Mouse (Mus musculus): ENCODE measurements around the gene Lgi1. TPM values are rescaled to one million over a fixed set of nuclear protein-coding genes. Genes with fewer than 3 reads are reported as not detected.

Gene Lgi1
- polyA plus RNA-seq, 1 experiment from 2014 or later: 0.40 TPM

GRCm38 (mm10) chr19:38236526-38236925, 27.8 kb upstream of the Lgi1 start:
- no peak overlapping the region for H3K9ac ChIP-seq (ENCODE audit: low read length)
- H3K4me3 ChIP-seq (ENCODE audit: low read depth, low read length): no peak overlapping the region
- H3K4me2 ChIP-seq (ENCODE audit: low read depth): no peak overlapping the region
- 69% methylated on average over 5 of the region's 5 CpGs for WGBS
- no peak overlapping the region for H3K27ac ChIP-seq (ENCODE audit: low read depth, low read length)
- H3K9me3 ChIP-seq (ENCODE audit: control insufficient read depth, low read length): no peaks in the 10 kb centered on the region
- no peak for DNase-seq (ENCODE audit: low spot score)
- ATAC-seq (ENCODE audit: insufficient read depth, low FRiP score, low TSS enrichment): no peak
- H3K36me3 ChIP-seq (ENCODE audit: control insufficient read depth, insufficient read depth, low read length): no peaks in the 10 kb centered on the region
- no peaks in the 10 kb centered on the region for H3K27me3 ChIP-seq (ENCODE audit: control insufficient read depth, insufficient read depth, low read length)
- no peaks in the 10 kb centered on the region for H3K4me1 ChIP-seq (ENCODE audit: control insufficient read depth, insufficient read depth, low read length)

GRCm38 (mm10) chr19:38237834-38238212, 26.5 kb upstream of the Lgi1 start:
- Histone ChIP-seq H3K27me3 (ENCODE audit: control insufficient read depth, insufficient read depth, low read length) (no peaks in the 10 kb centered on the region), H3K9ac (ENCODE audit: low read length) (no peak overlapping the region), H3K36me3 (ENCODE audit: control insufficient read depth, insufficient read depth, low read length) (no peaks in the 10 kb centered on the region), H3K27ac (ENCODE audit: low read depth, low read length) (no peak overlapping the region), H3K4me1 (ENCODE audit: control insufficient read depth, insufficient read depth, low read length) (no peaks in the 10 kb centered on the region), H3K9me3 (ENCODE audit: control insufficient read depth, low read length) (no peaks in the 10 kb centered on the region), H3K4me3 (ENCODE audit: low read depth, low read length) (no peak overlapping the region), H3K4me2 (ENCODE audit: low read depth) (no peak overlapping the region)
- WGBS: 45% methylated on average over 3 of the region's 3 CpGs
- ATAC-seq (ENCODE audit: insufficient read depth, low FRiP score, low TSS enrichment) (no peak), DNase-seq (ENCODE audit: low spot score) (no peak)

- no peaks in the 10 kb centered on the region for H3K9me3 ChIP-seq (ENCODE audit: control insufficient read depth, low read length)
- DNase-seq (ENCODE audit: low spot score) (no peak), ATAC-seq (ENCODE audit: insufficient read depth, low FRiP score, low TSS enrichment) (no peak)
- H3K4me2 ChIP-seq (ENCODE audit: low read depth): no peak overlapping the region
- 64% methylated on average over 12 of the region's 12 CpGs for WGBS
- no peaks in the 10 kb centered on the region for H3K4me1 ChIP-seq (ENCODE audit: control insufficient read depth, insufficient read depth, low read length)
- H3K9ac ChIP-seq (ENCODE audit: low read length): no peak overlapping the region
- H3K27ac ChIP-seq (ENCODE audit: low read depth, low read length): no peak overlapping the region
- no peaks in the 10 kb centered on the region for H3K27me3 ChIP-seq (ENCODE audit: control insufficient read depth, insufficient read depth, low read length)
- H3K36me3 ChIP-seq (ENCODE audit: control insufficient read depth, insufficient read depth, low read length): no peaks in the 10 kb centered on the region
- no peak overlapping the region for H3K4me3 ChIP-seq (ENCODE audit: low read depth, low read length)
Observed at GRCm38 (mm10) chr19:38238213-38238951, 26.0 kb upstream of the Lgi1 start.

GRCm38 (mm10) chr19:38242314-38242852, 22.0 kb upstream of the Lgi1 start:
- DNase-seq (ENCODE audit: low spot score) (no peak), ATAC-seq (ENCODE audit: insufficient read depth, low FRiP score, low TSS enrichment) (no peak)
- Histone ChIP-seq H3K27me3 (ENCODE audit: control insufficient read depth, insufficient read depth, low read length) (no peaks in the 10 kb centered on the region), H3K9ac (ENCODE audit: low read length) (no peak overlapping the region), H3K4me3 (ENCODE audit: low read depth, low read length) (no peak overlapping the region), H3K36me3 (ENCODE audit: control insufficient read depth, insufficient read depth, low read length) (no peaks in the 10 kb centered on the region), H3K27ac (ENCODE audit: low read depth, low read length) (no peak overlapping the region), H3K4me2 (ENCODE audit: low read depth) (no peak overlapping the region), H3K9me3 (ENCODE audit: control insufficient read depth, low read length) (no peaks in the 10 kb centered on the region), H3K4me1 (ENCODE audit: control insufficient read depth, insufficient read depth, low read length) (0 out of 2 replicates have a peak, but pooled peaks cover 4% of the 10 kb centered on the region)
- 88% methylated on average over 8 of the region's 8 CpGs for WGBS

GRCm38 (mm10) chr19:38244748-38245147, 19.6 kb upstream of the Lgi1 start:
- WGBS: 87% methylated on average over 8 of the region's 8 CpGs
- Histone ChIP-seq H3K4me3 (ENCODE audit: low read depth, low read length) (no peak overlapping the region), H3K9ac (ENCODE audit: low read length) (no peak overlapping the region), H3K4me2 (ENCODE audit: low read depth) (no peak overlapping the region), H3K27me3 (ENCODE audit: control insufficient read depth, insufficient read depth, low read length) (no peaks in the 10 kb centered on the region), H3K36me3 (ENCODE audit: control insufficient read depth, insufficient read depth, low read length) (no peaks in the 10 kb centered on the region), H3K9me3 (ENCODE audit: control insufficient read depth, low read length) (no peaks in the 10 kb centered on the region), H3K27ac (ENCODE audit: low read depth, low read length) (no peak overlapping the region), H3K4me1 (ENCODE audit: control insufficient read depth, insufficient read depth, low read length) (0 out of 2 replicates have a peak, but pooled peaks cover 4% of the 10 kb centered on the region)
- no peak for ATAC-seq (ENCODE audit: insufficient read depth, low FRiP score, low TSS enrichment)
- DNase-seq (ENCODE audit: low spot score): no peak

GRCm38 (mm10) chr19:38245361-38246176, 18.8 kb upstream of the Lgi1 start:
- H3K4me2 ChIP-seq (ENCODE audit: low read depth): no peak overlapping the region
- H3K27ac ChIP-seq (ENCODE audit: low read depth, low read length): no peak overlapping the region
- no peaks in the 10 kb centered on the region for H3K9me3 ChIP-seq (ENCODE audit: control insufficient read depth, low read length)
- no peak overlapping the region for H3K9ac ChIP-seq (ENCODE audit: low read length)
- H3K36me3 ChIP-seq (ENCODE audit: control insufficient read depth, insufficient read depth, low read length): no peaks in the 10 kb centered on the region
- H3K4me3 ChIP-seq (ENCODE audit: low read depth, low read length): no peak overlapping the region
- DNase-seq (ENCODE audit: low spot score): no peak
- H3K4me1 ChIP-seq (ENCODE audit: control insufficient read depth, insufficient read depth, low read length): 0 out of 2 replicates have a peak, but pooled peaks cover 4% of the 10 kb centered on the region
- WGBS: 72% methylated on average over 10 of the region's 10 CpGs
- ATAC-seq (ENCODE audit: insufficient read depth, low FRiP score, low TSS enrichment): no peak
- H3K27me3 ChIP-seq (ENCODE audit: control insufficient read depth, insufficient read depth, low read length): no peaks in the 10 kb centered on the region

- H3K27me3 ChIP-seq (ENCODE audit: control insufficient read depth, insufficient read depth, low read length): no peaks in the 10 kb centered on the region
- H3K27ac ChIP-seq (ENCODE audit: low read depth, low read length): no peak overlapping the region
- no peaks in the 10 kb centered on the region for H3K36me3 ChIP-seq (ENCODE audit: control insufficient read depth, insufficient read depth, low read length)
- WGBS: 79% methylated on average over 7 of the region's 7 CpGs
- H3K4me1 ChIP-seq (ENCODE audit: control insufficient read depth, insufficient read depth, low read length): 0 out of 2 replicates have a peak, but pooled peaks cover 4% of the 10 kb centered on the region
- DNase-seq (ENCODE audit: low spot score) (no peak), ATAC-seq (ENCODE audit: insufficient read depth, low FRiP score, low TSS enrichment) (no peak)
- H3K9ac ChIP-seq (ENCODE audit: low read length): no peak overlapping the region
- no peak overlapping the region for H3K4me2 ChIP-seq (ENCODE audit: low read depth)
- no peak overlapping the region for H3K4me3 ChIP-seq (ENCODE audit: low read depth, low read length)
- H3K9me3 ChIP-seq (ENCODE audit: control insufficient read depth, low read length): no peaks in the 10 kb centered on the region
Observed at GRCm38 (mm10) chr19:38246177-38246622, 18.1 kb upstream of the Lgi1 start.

- Histone ChIP-seq H3K27me3 (ENCODE audit: control insufficient read depth, insufficient read depth, low read length) (no peaks in the 10 kb centered on the region), H3K4me2 (ENCODE audit: low read depth) (no peak overlapping the region), H3K27ac (ENCODE audit: low read depth, low read length) (no peak overlapping the region), H3K4me1 (ENCODE audit: control insufficient read depth, insufficient read depth, low read length) (0 out of 2 replicates have a peak, but pooled peaks cover 4% of the 10 kb centered on the region), H3K4me3 (ENCODE audit: low read depth, low read length) (no peak overlapping the region), H3K36me3 (ENCODE audit: control insufficient read depth, insufficient read depth, low read length) (no peaks in the 10 kb centered on the region), H3K9ac (ENCODE audit: low read length) (no peak overlapping the region), H3K9me3 (ENCODE audit: control insufficient read depth, low read length) (no peaks in the 10 kb centered on the region)
- WGBS: 89% methylated on average over 8 of the region's 8 CpGs
- DNase-seq (ENCODE audit: low spot score) (no peak), ATAC-seq (ENCODE audit: insufficient read depth, low FRiP score, low TSS enrichment) (no peak)
Observed at GRCm38 (mm10) chr19:38249627-38250026, 14.7 kb upstream of the Lgi1 start.
